Mouse (Mus musculus) G1E (cell line): ENCODE data around the gene Pitpnc1.

Experiments
- CTCF ChIP-seq: IDR thresholded peaks from 2 replicates; pipeline ENCODE4 v1.5.1; 2012; ENCODE audit warnings: low read depth, low read length, inconsistent platforms, mixed read lengths
- GATA1 ChIP-seq: IDR thresholded peaks from 2 replicates; pipeline ENCODE4 v1.6.1; 2012; ENCODE audit warnings: borderline replicate concordance, low read length, inconsistent platforms, mixed read lengths
- GATA2 ChIP-seq: IDR thresholded peaks from 2 replicates; pipeline ENCODE4 v1.6.1; 2012; ENCODE audit warnings: low read depth, low read length, inconsistent platforms, borderline replicate concordance
- POLR2AphosphoS5 ChIP-seq: IDR thresholded peaks from 2 replicates; pipeline ENCODE4 v1.6.1; 2012; ENCODE audit warnings: low read depth, low read length, inconsistent platforms; ENCODE audit not compliant: insufficient replicate concordance
- TAL1 ChIP-seq: conservative IDR thresholded peaks from 2 replicates; pipeline ENCODE4 v1.6.1; 2012; ENCODE audit warnings: low read depth, low read length, inconsistent platforms, mixed read lengths

DNA sequence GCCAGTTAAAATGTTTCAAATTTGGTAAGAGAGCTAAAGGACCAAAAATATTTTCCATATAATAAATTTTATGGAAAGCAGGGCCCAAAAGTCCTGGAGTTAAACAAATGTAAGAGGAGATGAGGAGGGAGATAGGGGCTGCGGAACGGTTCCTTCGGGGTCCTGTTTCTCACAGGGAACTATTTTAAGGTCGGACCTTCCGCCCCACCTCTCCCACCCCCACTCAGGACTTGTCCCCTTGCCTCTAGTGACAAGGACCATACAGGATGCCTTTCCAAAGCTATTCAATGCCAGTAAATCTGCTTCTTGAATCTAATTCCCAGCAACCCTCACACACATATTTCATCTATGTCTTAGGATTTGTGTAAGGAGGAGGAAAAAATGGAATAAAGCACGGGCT lies 100.8 kb downstream of the Pitpnc1 start:
- no peak for TF ChIP-seq POLR2AphosphoS5
- TF ChIP-seq GATA1 = no peak
- TF ChIP-seq CTCF = no peak
- no peak for TF ChIP-seq TAL1
- no peak for TF ChIP-seq GATA2
